Mouse (Mus musculus): ENCODE results near the gene Cox11.

- TF ChIP-seq CTCF (IDR thresholded peaks at IDR 0.05; ENCODE audit: extremely low read depth, insufficient read depth, insufficient read length, insufficient replicate concordance): no peak
- no peak for TF ChIP-seq POLR2A (IDR thresholded peaks at IDR 0.05; ENCODE audit: low read depth, low read length)
Measured at GRCm38 (mm10) chr11:90627751-90628150, 10.2 kb upstream of the Cox11 start.
